Mouse (Mus musculus): ENCODE data around the gene Olfr1056.

DNA sequence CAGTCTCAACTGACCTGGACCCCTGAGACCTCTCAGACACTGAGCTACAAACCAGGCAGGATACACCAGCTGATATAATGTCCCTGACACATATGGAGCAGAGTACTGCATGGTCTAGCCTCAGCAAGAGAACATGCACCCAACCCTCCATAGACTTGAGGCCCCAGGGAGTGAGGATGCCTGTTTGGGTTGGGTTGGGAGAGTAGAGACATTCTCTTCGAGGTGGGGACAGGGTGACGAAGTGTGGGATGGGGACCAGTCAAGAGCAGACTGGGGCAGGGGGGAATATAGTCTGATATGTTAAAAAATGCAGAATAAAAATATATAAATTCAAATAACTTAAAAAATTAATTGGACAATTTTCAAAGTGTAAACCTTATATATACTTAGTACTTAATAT is 32.8 kb upstream of the Olfr1056 start:
- TF ChIP-seq CTCF (IDR thresholded peaks at IDR 0.05), result no peak
- TF ChIP-seq EP300 (IDR thresholded peaks at IDR 0.05), result no peak

Data from lung, postnatal 0 days (tissue).